Mouse (Mus musculus): Measurements from ENCODE around the gene Zfy1.
"Not testable (repeated sequence)": the region's sequence is repeated elsewhere in the genome, so short reads cannot be mapped to it uniquely, and the experiment has no call there.

The Zfy1 gene

DNA sequence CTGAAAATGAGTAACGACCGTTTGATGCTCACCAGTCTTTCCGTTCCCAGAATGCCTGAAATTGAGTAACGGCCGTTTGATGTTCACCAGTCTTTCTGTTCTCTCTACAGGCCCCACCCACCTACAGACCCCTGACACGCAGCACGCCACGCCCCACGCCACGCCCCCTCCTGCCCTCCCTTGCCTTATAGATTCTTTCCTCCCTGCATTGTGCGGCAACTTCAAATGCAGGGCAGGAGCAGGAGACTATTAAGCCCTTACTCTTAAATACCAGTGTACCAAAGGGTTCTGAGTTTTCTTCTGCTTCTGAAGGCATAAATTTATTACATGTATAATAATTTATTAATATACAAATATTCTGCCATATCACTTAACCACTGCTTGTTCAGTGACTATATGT lies at the start of gene Zfy1:
Zfy1 (minus strand) TSS at position 101 of the 400 bp plus-strand sequence.
- not testable (repeated sequence) for DNase-seq (ENCODE audit: extremely low spot score, low read depth, low spot score)

DNA sequence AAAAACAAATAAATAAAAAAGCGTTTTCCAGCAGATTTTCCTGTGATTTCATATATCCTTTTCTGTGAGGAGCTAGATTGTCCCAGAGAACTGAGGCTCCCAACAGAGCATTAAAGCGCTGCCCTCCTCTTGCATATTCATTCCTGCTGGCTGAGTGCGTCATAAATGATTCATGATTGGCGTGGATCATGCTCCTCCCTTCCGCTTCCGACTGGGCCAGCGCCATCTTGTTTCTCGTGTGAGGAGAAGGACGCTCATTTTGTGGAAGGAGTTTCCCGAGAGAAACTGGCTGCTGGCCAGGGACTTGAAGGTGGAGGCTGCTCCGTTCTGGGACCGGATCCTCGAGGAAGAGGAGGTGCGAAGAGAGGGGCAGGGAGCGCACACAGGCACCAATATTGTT lies 21.2 kb upstream of the Zfy1 start, which contains the start of gene Uba1y:
Uba1y (plus strand) TSS at position 254 of the 400 bp plus-strand sequence.
- DNase-seq (ENCODE audit: extremely low spot score, low read depth, low spot score), result no peak

DNA sequence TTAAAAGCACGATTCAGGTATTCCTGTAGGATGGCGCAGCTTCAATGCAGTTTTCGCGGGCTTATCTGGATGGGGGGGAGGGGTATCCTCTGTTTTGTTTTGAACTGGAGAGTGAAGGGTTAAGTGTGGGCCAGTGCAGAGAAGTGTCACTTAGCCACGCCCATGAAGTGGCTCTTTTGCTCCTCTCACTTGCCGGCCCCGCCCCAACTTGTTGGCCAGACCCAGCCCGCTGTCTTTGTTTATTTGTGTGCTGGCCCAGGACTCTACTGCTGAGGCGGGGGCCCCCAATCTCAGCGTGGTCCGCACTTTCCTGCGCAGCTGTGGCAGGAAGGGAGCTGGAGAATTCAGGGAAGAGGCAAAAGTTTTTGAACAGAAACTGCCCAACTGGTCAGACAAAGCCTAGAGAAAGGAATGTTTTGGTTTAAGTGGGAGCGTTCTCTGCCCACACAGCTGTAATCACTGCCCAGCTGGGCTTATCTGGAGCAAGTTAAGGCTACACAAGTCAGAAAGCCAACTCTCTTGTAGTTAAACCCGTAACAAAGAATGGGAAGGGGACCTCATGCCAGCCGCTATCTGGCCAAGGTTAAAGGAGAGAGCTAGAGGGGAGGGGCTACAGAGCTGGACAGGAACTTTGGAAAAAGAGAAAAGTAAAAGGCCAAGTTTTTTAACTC lies 11.9 kb upstream of the Zfy1 start:
- peak; percentile 26 for DNase-seq (ENCODE audit: extremely low spot score, low read depth, low spot score)

Data from hindlimb bud, embryonic 11.5 days (tissue).